Mouse (Mus musculus): ENCODE results near the gene Atp1a1.

Atp1a1 gene

GRCm38 (mm10) chr3:101593266-101593651 lies 11.2 kb downstream of the Atp1a1 start:
- DNase-seq (ENCODE audit: low read depth, low spot score) = no peak

GRCm38 (mm10) chr3:101592281-101593265 lies 11.9 kb downstream of the Atp1a1 start:
- no peak for DNase-seq (ENCODE audit: low read depth, low spot score)

GRCm38 (mm10) chr3:101590380-101590779 lies 14.1 kb downstream of the Atp1a1 start:
- DNase-seq (ENCODE audit: low read depth, low spot score) = no peak

- DNase-seq (ENCODE audit: low read depth, low spot score) = no peak
Measured at GRCm38 (mm10) chr3:101588299-101588698, 16.2 kb downstream of the Atp1a1 start.

- DNase-seq (ENCODE audit: low read depth, low spot score) = no peak
Measured at GRCm38 (mm10) chr3:101586794-101587193, 17.7 kb downstream of the Atp1a1 start.

- DNase-seq (ENCODE audit: low read depth, low spot score) = no peak
Measured at GRCm38 (mm10) chr3:101578072-101578471, 26.4 kb downstream of the Atp1a1 start.

GRCm38 (mm10) chr3:101577361-101577760 lies 27.1 kb downstream of the Atp1a1 start:
- DNase-seq (ENCODE audit: low read depth, low spot score) = no peak

GRCm38 (mm10) chr3:101575527-101576085 lies 28.9 kb downstream of the Atp1a1 start:
- no peak for DNase-seq (ENCODE audit: low read depth, low spot score)

- no peak for DNase-seq (ENCODE audit: low read depth, low spot score)
Measured at GRCm38 (mm10) chr3:101574463-101575193, 29.9 kb downstream of the Atp1a1 start.

- no peak for DNase-seq (ENCODE audit: low read depth, low spot score)
Measured at GRCm38 (mm10) chr3:101572991-101573390, 31.5 kb downstream of the Atp1a1 start.

GRCm38 (mm10) chr3:101572174-101572626 lies 32.3 kb downstream of the Atp1a1 start:
- DNase-seq (ENCODE audit: low read depth, low spot score) = no peak

- no peak for DNase-seq (ENCODE audit: low read depth, low spot score)
Measured at GRCm38 (mm10) chr3:101571515-101572130, 32.9 kb downstream of the Atp1a1 start.

GRCm38 (mm10) chr3:101570747-101571514 lies 33.6 kb downstream of the Atp1a1 start:
- peak; percentile 99 for DNase-seq (ENCODE audit: low read depth, low spot score)

- peak; percentile 93 for DNase-seq (ENCODE audit: low read depth, low spot score)
Measured at GRCm38 (mm10) chr3:101570246-101570645, 34.2 kb downstream of the Atp1a1 start.

GRCm38 (mm10) chr3:101568627-101569026 lies 35.9 kb downstream of the Atp1a1 start:
- no peak for DNase-seq (ENCODE audit: low read depth, low spot score)

GRCm38 (mm10) chr3:101564011-101564410 lies 40.5 kb downstream of the Atp1a1 start:
- DNase-seq (ENCODE audit: low read depth, low spot score) = peak; percentile 35

- no peak for DNase-seq (ENCODE audit: low read depth, low spot score)
Measured at GRCm38 (mm10) chr3:101562510-101563209, 41.8 kb downstream of the Atp1a1 start.

- DNase-seq (ENCODE audit: low read depth, low spot score) = no peak
Measured at GRCm38 (mm10) chr3:101561948-101562347, 42.5 kb downstream of the Atp1a1 start.

- no peak for DNase-seq (ENCODE audit: low read depth, low spot score)
Measured at GRCm38 (mm10) chr3:101560841-101561522, 43.5 kb downstream of the Atp1a1 start.

GRCm38 (mm10) chr3:101556712-101557111 lies 47.8 kb downstream of the Atp1a1 start:
- no peak for DNase-seq (ENCODE audit: low read depth, low spot score)

Measured in ES-CJ7 (cell line).